Mouse (Mus musculus) liver, postnatal 0 days (tissue): Measurements from ENCODE around the gene Krtap9-1. TPM values are rescaled to one million over a fixed set of nuclear protein-coding genes. Genes with fewer than 3 reads are reported as not detected.
"Not testable (repeated sequence)": the region's sequence is repeated elsewhere in the genome, so short reads cannot be mapped to it uniquely, and the experiment has no call there.

ENCODE experiments used
- ATAC-seq: fragments of 200-750 bp; cut with Nextera tagmentation; 2 replicates; pipeline ENCODE4 v1.8.0; 2017; ENCODE audit warnings: mild to moderate bottlenecking, moderate library complexity
- DNase-seq: peaks from one replicate; pipeline ENCODE4 v3.0.0-alpha.2; 2016
- H3K27ac ChIP-seq: fragments of 300-500 bp; sonication (generic); 2 replicates; pipeline ENCODE4 v1.5.1; 2014; ENCODE audit warnings: antibody characterized with exemption, moderate library complexity, mild to moderate bottlenecking, low read depth
- H3K27me3 ChIP-seq: fragments of 300-500 bp; sonication (generic); 2 replicates; pipeline ENCODE4 v1.6.1; 2014; ENCODE audit warnings: low read length, control low read depth, mixed read lengths; ENCODE audit not compliant: insufficient read depth
- H3K36me3 ChIP-seq: fragments of 300-500 bp; sonication (generic); replicated peaks from 2 replicates; pipeline ENCODE4 v1.6.1; 2014; ENCODE audit warnings: mild to moderate bottlenecking, control low read depth, low read length, moderate library complexity, mixed read lengths; ENCODE audit not compliant: insufficient read depth
- H3K4me1 ChIP-seq: fragments of 300-500 bp; sonication (generic); 2 replicates; pipeline ENCODE4 v1.6.1; 2014; ENCODE audit warnings: antibody characterized with exemption, mild to moderate bottlenecking, control low read depth; ENCODE audit not compliant: insufficient read depth
- H3K4me2 ChIP-seq: fragments of 300-500 bp; sonication (generic); 2 replicates; pipeline ENCODE4 v1.6.1; 2014; ENCODE audit warnings: low read depth, mild to moderate bottlenecking, low read length, moderate library complexity, mixed read lengths
- H3K4me3 ChIP-seq: fragments of 300-500 bp; sonication (generic); 2 replicates; pipeline ENCODE4 v1.5.1; 2014; ENCODE audit warnings: low read depth, low read length
- H3K9ac ChIP-seq: fragments of 300-500 bp; sonication (generic); replicated peaks from 2 replicates; pipeline ENCODE4 v1.6.1; 2014; ENCODE audit warnings: mild to moderate bottlenecking, moderate library complexity
- H3K9me3 ChIP-seq: fragments of 300-500 bp; sonication (generic); 2 replicates; pipeline ENCODE4 v1.6.1; 2016; ENCODE audit warnings: mild to moderate bottlenecking, control low read depth, low read length, mixed read lengths
- CTCF ChIP-seq: sonication (generic); IDR thresholded peaks from 2 replicates; pipeline ENCODE4 v1.5.1; 2016; ENCODE audit warnings: antibody characterized with exemption, low read depth
- EP300 ChIP-seq: IDR thresholded peaks from 2 replicates; pipeline ENCODE4 v1.6.1; 2016; ENCODE audit warnings: antibody characterized with exemption, low read depth, mild to moderate bottlenecking
- WGBS: fragments of 180-500 bp; shearing (Covaris S2); extraction: QIAGEN DNeasy Blood & Tissue Kit; methylation state at CpG from one replicate; pipeline ENCODE4 v1.1.7; 2014; ENCODE audit not compliant: insufficient replicate concordance; 5-methylcytosine and 5-hydroxymethylcytosine counted together
- polyA plus RNA-seq: library from polyadenylated mRNA; unstranded; fragments of >200 nt; fragmentation: Nextera tagmentation; extraction: Ambion mirVana; gene quantifications from 2 replicates; pipeline ENCODE4 v1.2.1, GENCODE M21; 2015

The Krtap9-1 gene
- polyA plus RNA-seq, 1 experiment from 2014 or later: not detected

- no peak for TF ChIP-seq EP300
- Histone ChIP-seq H3K27ac (no peak overlapping the region), H3K4me2 (no peak overlapping the region), H3K27me3 (no peaks in the 10 kb centered on the region), H3K9ac (no peak overlapping the region), H3K36me3 (no peaks in the 10 kb centered on the region), H3K9me3 (no peaks in the 10 kb centered on the region), H3K4me3 (no peak overlapping the region), H3K4me1 (no peaks in the 10 kb centered on the region)
- ATAC-seq (no peak), DNase-seq (no peak)
- 60% methylated on average over 2 of the region's 2 CpGs for WGBS
These were observed 14.4 kb upstream of the Krtap9-1 start for GRCm38 (mm10) chr11:99858761-99859160.

DNA sequence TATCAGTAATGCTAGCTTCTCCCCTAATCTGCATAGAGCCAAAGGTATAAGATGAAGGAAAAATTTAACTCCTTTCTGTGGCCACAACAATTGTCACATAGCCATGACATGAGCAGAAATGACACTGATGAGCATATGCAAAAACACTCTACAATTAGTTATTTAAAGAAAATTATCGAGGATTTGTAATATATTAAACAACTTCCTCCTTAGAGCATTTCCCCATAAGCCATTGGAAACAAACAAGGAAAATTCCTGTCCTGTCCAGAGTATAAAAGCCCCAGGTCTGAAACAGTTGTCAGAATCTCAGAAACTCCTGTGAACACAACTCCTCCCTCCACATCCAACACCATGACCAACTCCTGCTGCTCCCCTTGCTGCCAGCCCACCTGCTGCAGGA lies 9.0 kb upstream of the Krtap9-1 start, which contains the start of gene Gm11559:
Gm11559 (plus strand) TSS at position 301 of the 400 bp plus-strand sequence.
- not testable (repeated sequence) for H3K27ac ChIP-seq, ATAC-seq, H3K9me3 ChIP-seq, H3K4me2 ChIP-seq, H3K4me1 ChIP-seq, H3K9ac ChIP-seq, H3K36me3 ChIP-seq, H3K4me3 ChIP-seq, DNase-seq, H3K27me3 ChIP-seq
- 42% methylated on average over 1 of the region's 1 CpGs for whole genome bisulfite sequencing

- not testable (repeated sequence) for ATAC-seq, DNase-seq, H3K27ac ChIP-seq, H3K4me1 ChIP-seq, H3K9me3 ChIP-seq, H3K27me3 ChIP-seq, H3K9ac ChIP-seq, H3K4me2 ChIP-seq, H3K4me3 ChIP-seq, H3K36me3 ChIP-seq
- WGBS: 41% methylated on average over 1 of the region's 1 CpGs
These were observed 5.7 kb downstream of the Krtap9-1 start, which contains the start of gene Gm11567 for GRCm38 (mm10) chr11:99878887-99879286. TSS of gene Gm11567 (plus strand) at chr11:99879187.

- Histone ChIP-seq H3K4me1 (no peaks in the 10 kb centered on the region), H3K4me3 (no peak within 1 kb of the TSS), H3K4me2 (no peak within 1 kb of the TSS), H3K9ac (no peak within 1 kb of the TSS), H3K36me3 (no peaks in the 10 kb centered on the region), H3K9me3 (no peaks in the 10 kb centered on the region), H3K27me3 (no peaks in the 10 kb centered on the region), H3K27ac (no peak within 1 kb of the TSS)
- DNase-seq (no peak), ATAC-seq (no peak)
- whole genome bisulfite sequencing: 66% methylated on average over 2 of the region's 2 CpGs
- no peak for TF ChIP-seq CTCF
- TF ChIP-seq EP300: no peak
These were observed 34.4 kb downstream of the Krtap9-1 start, which contains the start of gene Krtap31-1 for GRCm38 (mm10) chr11:99907620-99908019. TSS of gene Krtap31-1 (plus strand) at chr11:99907920.

GRCm38 (mm10) chr11:99914451-99914850 lies 41.3 kb downstream of the Krtap9-1 start, which contains the start of gene Gm11565:
TSS of gene Gm11565 (plus strand) at chr11:99914751.
- Histone ChIP-seq H3K9ac (no peak within 1 kb of the TSS), H3K36me3 (no peaks in the 10 kb centered on the region), H3K4me3 (no peak within 1 kb of the TSS), H3K27ac (no peak within 1 kb of the TSS), H3K4me2 (no peak within 1 kb of the TSS), H3K9me3 (no peaks in the 10 kb centered on the region), H3K27me3 (no peaks in the 10 kb centered on the region), H3K4me1 (no peaks in the 10 kb centered on the region)
- no peak for TF ChIP-seq EP300
- TF ChIP-seq CTCF: no peak
- DNase-seq (no peak), ATAC-seq (no peak)
- WGBS: 76% methylated on average over 3 of the region's 3 CpGs

Other genes starting within 250 kb of the Krtap9-1 start
- not detected in 2 replicates for gene Krtap4-1, start 245.2 kb upstream of the Krtap9-1 start, polyA plus RNA-seq
- not detected in 2 replicates for gene Krtap4-2, start 238.3 kb upstream of the Krtap9-1 start, polyA plus RNA-seq
- not detected in 2 replicates for gene Krtap4-7, start 229.3 kb upstream of the Krtap9-1 start, polyA plus RNA-seq
- gene Gm11555, start 223.2 kb upstream of the Krtap9-1 start, polyA plus RNA-seq: not detected in 2 replicates
- gene Gm11563, start 214.4 kb upstream of the Krtap9-1 start, polyA plus RNA-seq: not detected in 2 replicates
- not detected in 2 replicates for gene Krtap4-6, start 207.4 kb upstream of the Krtap9-1 start, polyA plus RNA-seq
- gene Gm14190, start 182.6 kb upstream of the Krtap9-1 start, polyA plus RNA-seq: not detected in 2 replicates
- not detected in 2 replicates for gene Gm14180, start 139.1 kb upstream of the Krtap9-1 start, polyA plus RNA-seq
- not detected in 2 replicates for gene Gm11595, start 100.5 kb upstream of the Krtap9-1 start, polyA plus RNA-seq
- gene Krtap4-8, start 92.7 kb upstream of the Krtap9-1 start, polyA plus RNA-seq: not detected in 2 replicates
- not detected in 2 replicates for gene Krtap4-9, start 88.2 kb upstream of the Krtap9-1 start, polyA plus RNA-seq
- gene Gm11596, start 79.9 kb upstream of the Krtap9-1 start, polyA plus RNA-seq: not detected in 2 replicates
- not detected in 2 replicates for gene Gm11569, start 74.5 kb upstream of the Krtap9-1 start, polyA plus RNA-seq
- not detected in 2 replicates for gene Gm11554, start 68.9 kb upstream of the Krtap9-1 start, polyA plus RNA-seq
- not detected in 2 replicates for gene Krtap4-13, start 63.5 kb upstream of the Krtap9-1 start, polyA plus RNA-seq
- gene Gm11564, start 57.7 kb upstream of the Krtap9-1 start, polyA plus RNA-seq: not detected in 2 replicates
- not detected in 2 replicates for gene 2300003K06Rik, start 35.3 kb upstream of the Krtap9-1 start, polyA plus RNA-seq
- gene Krtap4-16, start 21.8 kb upstream of the Krtap9-1 start, polyA plus RNA-seq: not detected in 2 replicates
- gene Gm11568, start 15.5 kb upstream of the Krtap9-1 start, polyA plus RNA-seq: not detected in 2 replicates
- gene Gm11559, start 8.9 kb upstream of the Krtap9-1 start, polyA plus RNA-seq: not detected in 2 replicates
- gene Gm11567, start 5.8 kb downstream of the Krtap9-1 start, polyA plus RNA-seq: not detected in 2 replicates
- not detected in 2 replicates for gene Krtap31-1, start 34.5 kb downstream of the Krtap9-1 start, polyA plus RNA-seq
- not detected in 2 replicates for gene Gm11565, start 41.4 kb downstream of the Krtap9-1 start, polyA plus RNA-seq
- gene Krtap31-2, start 62.9 kb downstream of the Krtap9-1 start, polyA plus RNA-seq: not detected in 2 replicates
- gene Krtap9-5, start 75.1 kb downstream of the Krtap9-1 start, polyA plus RNA-seq: not detected in 2 replicates
- not detected in 2 replicates for gene Krtap29-1, start 105.7 kb downstream of the Krtap9-1 start, polyA plus RNA-seq
- gene Krtap16-1, start 113.2 kb downstream of the Krtap9-1 start, polyA plus RNA-seq: not detected in 2 replicates
- gene Krtap17-1, start 120.6 kb downstream of the Krtap9-1 start, polyA plus RNA-seq: not detected in 2 replicates
- not detected in 2 replicates for gene Krt33a, start 142.8 kb downstream of the Krtap9-1 start, polyA plus RNA-seq
- gene Krt33b, start 156.5 kb downstream of the Krtap9-1 start, polyA plus RNA-seq: not detected in 2 replicates
- not detected in 2 replicates for gene Krt34, start 168.2 kb downstream of the Krtap9-1 start, polyA plus RNA-seq
- not detected in 2 replicates for gene Krt31, start 177.2 kb downstream of the Krtap9-1 start, polyA plus RNA-seq
- not detected in 2 replicates for gene Krt32, start 214.8 kb downstream of the Krtap9-1 start, polyA plus RNA-seq
- not detected in 2 replicates for gene Krt35, start 222.9 kb downstream of the Krtap9-1 start, polyA plus RNA-seq
- not detected in 2 replicates for gene Krt36, start 232.2 kb downstream of the Krtap9-1 start, polyA plus RNA-seq
- gene Krt13, start 248.2 kb downstream of the Krtap9-1 start, polyA plus RNA-seq: not detected in 2 replicates